Mouse (Mus musculus) stomach, postnatal 0 days (tissue): ENCODE measurements at regions not wholly inside any gene's neighbourhood (a gene's known extent, or its start where the extent isn't known, plus 50 kb on each side); places are given as distances from the start of the nearest gene placed in this dataset.

Experiments used
- CTCF ChIP-seq: IDR thresholded peaks from 2 replicates; pipeline ENCODE4 v1.5.1; 2016; ENCODE audit warnings: antibody characterized with exemption, low read depth, mild to moderate bottlenecking, moderate library complexity
- EP300 ChIP-seq: optimal IDR thresholded peaks from 2 replicates; pipeline ENCODE3; 2016; ENCODE audit warnings: antibody characterized with exemption

DNA sequence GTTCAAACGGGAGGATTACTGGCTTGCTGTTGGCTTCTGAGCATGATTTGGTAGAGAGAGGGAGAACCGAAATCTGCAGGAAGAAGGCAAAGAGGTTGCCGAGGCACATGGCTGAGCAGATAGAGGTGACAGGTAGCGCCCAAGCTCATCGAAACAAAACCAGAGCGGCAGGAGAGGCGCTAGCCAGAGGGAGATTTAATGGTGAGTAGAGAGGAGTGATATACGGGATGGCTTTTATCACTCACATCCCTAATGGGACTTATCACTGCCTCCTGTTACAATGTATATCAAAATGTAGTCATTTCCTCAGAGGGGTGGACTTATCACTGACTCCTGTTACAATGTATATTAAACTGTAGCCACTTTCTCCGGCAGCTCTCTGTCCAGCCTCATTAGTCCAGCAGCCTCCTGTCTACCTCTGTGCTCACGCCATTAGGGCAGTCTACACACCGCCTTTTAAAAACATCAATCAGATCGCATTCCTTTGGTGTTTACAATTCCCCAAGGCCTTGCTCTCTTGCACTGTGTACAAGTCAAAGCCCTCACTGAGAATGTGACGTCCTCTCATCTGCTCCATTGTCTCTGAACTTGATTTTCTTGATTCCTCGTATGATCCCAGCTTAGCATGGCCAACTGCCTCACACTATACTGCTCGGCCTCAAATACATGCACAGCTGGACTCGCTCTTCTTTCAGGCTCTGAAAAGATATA is 59.0 kb upstream of the Ppm1h start:
- TF ChIP-seq EP300 (no peak), CTCF (no peak)
